Mouse (Mus musculus) spleen, adult 10 weeks (tissue): ENCODE measurements around the gene Mast3. TPM values are rescaled to one million over a fixed set of nuclear protein-coding genes. Genes with fewer than 3 reads are reported as not detected.

Source experiments
- polyA plus RNA-seq: library from polyadenylated mRNA; stranded (reverse); fragments of 350-450 nt; fragmentation: Illumina TruSeq; extraction: RNeasy Lipid Tissue Mini Kit (QIAGEN cat#74804); gene quantifications from one replicate; pipeline ENCODE4 v1.2.3, GENCODE M21; 2015; ENCODE audit warnings: low replicate concordance; ENCODE audit not compliant: insufficient read depth

The Mast3 gene
- polyA plus RNA-seq: 32.4 TPM

GRCm38 (mm10) chr8:70804481-70805206, at the start of gene Mast3:
TSS of gene Mast3 (minus strand) at chr8:70805054.

DNA sequence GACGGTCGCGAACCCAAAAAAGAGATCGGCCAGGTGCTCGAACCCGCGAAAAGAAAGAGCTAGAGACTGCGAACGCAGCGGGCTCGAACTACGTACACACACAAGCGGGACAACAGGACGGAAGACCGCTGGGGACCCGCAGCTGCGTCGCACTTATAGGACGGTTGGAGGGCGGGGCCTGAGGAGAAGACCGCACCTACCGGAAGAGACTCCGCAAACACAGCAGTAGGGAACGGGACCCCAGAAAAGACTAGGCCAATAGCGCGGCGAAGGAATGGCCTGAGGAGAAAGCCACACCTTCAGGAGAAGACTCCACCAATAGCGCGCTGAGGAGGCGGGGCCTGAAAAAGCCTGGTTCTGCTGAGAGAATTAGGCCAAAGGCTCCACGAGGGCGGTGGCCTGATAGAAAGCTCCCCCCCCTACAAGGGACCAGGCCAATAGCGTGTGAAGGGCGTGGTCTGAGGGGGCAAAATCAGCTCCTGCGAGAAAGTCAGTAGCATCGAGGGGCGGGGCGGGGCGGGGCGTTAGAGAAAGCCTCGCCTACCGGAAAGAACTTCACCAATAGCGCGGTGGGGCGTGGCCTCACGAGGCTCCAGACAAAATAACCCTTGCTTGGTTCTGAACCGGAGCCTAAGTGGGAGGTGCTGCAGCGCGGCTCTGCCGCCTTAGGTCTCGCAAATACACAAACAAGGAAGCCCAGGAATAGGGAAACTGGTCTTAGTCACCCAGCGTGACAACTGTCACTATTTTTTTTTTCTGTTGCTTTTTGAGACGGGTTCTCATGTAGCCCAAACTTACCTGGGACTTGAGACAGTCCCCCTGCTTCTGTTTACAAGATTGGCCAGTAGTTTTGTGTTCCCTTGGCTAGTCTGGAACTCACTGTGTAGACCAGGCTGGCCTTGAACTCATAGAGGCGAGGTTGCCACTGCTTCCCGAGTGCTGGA, 34.8 kb upstream of the Mast3 start, which contains the start of gene Arrdc2:
Gene Arrdc2 (minus strand): TSS at position 313 of the 944 bp plus-strand sequence.

DNA sequence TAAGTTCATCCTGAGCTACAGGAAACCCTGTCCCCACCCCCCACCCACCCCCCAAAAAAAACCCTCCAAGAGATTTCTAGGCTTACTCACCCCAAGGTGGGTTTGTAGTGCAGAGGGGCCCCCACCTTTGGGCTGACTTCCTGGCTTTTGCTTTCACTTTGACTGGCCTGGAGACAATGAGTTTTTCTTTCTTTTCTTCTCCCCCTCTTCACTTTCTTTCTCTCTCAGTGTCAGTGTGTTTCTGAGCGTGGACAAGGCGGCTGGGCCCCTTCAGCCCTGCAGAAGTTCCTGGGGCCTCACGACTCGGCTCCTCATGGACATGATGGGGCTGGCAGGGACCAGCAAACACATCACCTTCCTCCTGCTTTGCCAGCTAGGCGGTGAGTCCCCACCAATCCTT, 3.4 kb upstream of the Mast3 start, which contains the start of gene Il12rb1:
Gene Il12rb1 (plus strand): TSS at position 211 of the 400 bp plus-strand sequence.

GRCm38 (mm10) chr8:70776496-70777444, 28.1 kb downstream of the Mast3 start, which contains the start of gene Pik3r2:
TSS of gene Pik3r2 (minus strand) at chr8:70776713.

DNA sequence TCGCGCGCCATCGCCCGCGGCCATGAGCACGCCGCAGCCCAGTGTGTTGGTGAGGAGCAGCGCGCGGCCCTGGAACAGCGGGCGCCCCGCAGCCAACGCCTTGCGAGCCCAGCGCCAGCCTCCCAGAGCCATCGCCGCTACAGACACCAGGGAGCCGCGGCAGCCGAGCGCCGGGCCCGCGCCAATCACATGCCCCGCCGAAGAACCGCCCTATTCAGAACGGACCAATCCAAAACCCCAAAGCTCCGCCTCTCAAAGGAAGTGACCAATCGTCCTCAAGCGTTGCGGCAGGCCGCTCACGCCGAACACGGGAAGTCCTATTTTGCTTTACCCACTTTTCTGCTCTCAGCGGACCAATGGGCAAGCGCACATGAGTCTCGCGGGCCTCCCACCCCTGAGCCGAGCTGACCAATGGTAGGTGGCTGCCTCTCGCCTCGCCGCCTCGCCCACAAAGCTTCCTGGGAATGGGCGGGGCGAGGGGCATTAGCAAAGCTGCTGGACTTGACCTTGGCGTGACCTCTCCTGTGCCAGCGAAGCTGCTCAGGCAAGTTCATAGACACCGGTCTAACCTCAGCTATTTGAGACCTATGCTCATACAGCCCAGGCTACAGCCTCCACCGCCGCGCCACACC, 44.0 kb downstream of the Mast3 start, which contains the start of gene Mpv17l2:
Gene Mpv17l2 (minus strand): TSS at position 172 of the 632 bp plus-strand sequence.

GRCm38 (mm10) chr8:70754043-70754870, 50.6 kb downstream of the Mast3 start, which contains the start of gene Rab3a:
TSS of gene Rab3a (plus strand) at chr8:70754679.

Other genes with a start within 250 kb of the Mast3 start
- 9.0 TPM for gene Isyna1, start 210.7 kb downstream of the Mast3 start, polyA plus RNA-seq
- 8.2 TPM for gene Ssbp4, start 196.2 kb downstream of the Mast3 start, polyA plus RNA-seq
- 13.8 TPM for gene Lrrc25, start 188.9 kb downstream of the Mast3 start, polyA plus RNA-seq
- gene Gdf15, start 172.6 kb downstream of the Mast3 start, polyA plus RNA-seq: not detected
- 5.5 TPM for gene Pgpep1, start 144.7 kb downstream of the Mast3 start, polyA plus RNA-seq
- gene Lsm4, start 131.8 kb downstream of the Mast3 start, polyA plus RNA-seq: 21.5 TPM
- gene Jund, start 106.1 kb downstream of the Mast3 start, polyA plus RNA-seq: 22.5 TPM
- not detected for gene Iqcn, start 101.6 kb downstream of the Mast3 start, polyA plus RNA-seq
- 1.5 TPM for gene Gm3336, start 86.5 kb downstream of the Mast3 start, polyA plus RNA-seq
- gene Pde4c, start 81.3 kb downstream of the Mast3 start, polyA plus RNA-seq: 0.72 TPM
- 4.4 TPM for gene Rab3a, start 50.4 kb downstream of the Mast3 start, polyA plus RNA-seq
- 14.0 TPM for gene Mpv17l2, start 44.1 kb downstream of the Mast3 start, polyA plus RNA-seq
- gene Pik3r2, start 28.3 kb downstream of the Mast3 start, polyA plus RNA-seq: 6.9 TPM
- gene Il12rb1, start 3.4 kb upstream of the Mast3 start, polyA plus RNA-seq: 1.8 TPM
- 20.4 TPM for gene Arrdc2, start 34.7 kb upstream of the Mast3 start, polyA plus RNA-seq
- 0.17 TPM for gene Kcnn1, start 58.2 kb upstream of the Mast3 start, polyA plus RNA-seq
- 3.4 TPM for gene Ccdc124, start 68.9 kb upstream of the Mast3 start, polyA plus RNA-seq
- gene Slc5a5, start 87.7 kb upstream of the Mast3 start, polyA plus RNA-seq: 0.30 TPM
- gene Rpl18a, start 92.4 kb upstream of the Mast3 start, polyA plus RNA-seq: 1,731 TPM
- 7.1 TPM for gene Map1s, start 100.9 kb upstream of the Mast3 start, polyA plus RNA-seq